Mouse (Mus musculus) intestine, embryonic 14.5 days (tissue): ENCODE measurements around the gene Cotl1. TPM values are rescaled to one million over a fixed set of nuclear protein-coding genes. Genes with fewer than 3 reads are reported as not detected.

Source experiments
- ATAC-seq: fragments of 200-750 bp; cut with Nextera tagmentation; replicated peaks from 2 replicates; pipeline ENCODE4 v1.8.0; 2017; ENCODE audit warnings: low read depth, moderate number of reproducible peaks, moderate TSS enrichment, moderate library complexity; ENCODE audit not compliant: low FRiP score, low TSS enrichment
- DNase-seq: peaks from one replicate; pipeline ENCODE4 v3.0.0-alpha.2; 2018; ENCODE audit warnings: low spot score
- H3K27ac ChIP-seq: fragments of 300-500 bp; sonication (generic); 2 replicates; pipeline ENCODE4 v1.5.1; 2014; ENCODE audit warnings: low read depth, mild to moderate bottlenecking, control low read depth
- H3K27me3 ChIP-seq: fragments of 300-500 bp; sonication (generic); replicated peaks from 2 replicates; pipeline ENCODE4 v1.6.1; 2014; ENCODE audit warnings: low read length, control low read depth; ENCODE audit not compliant: control insufficient read depth, insufficient read depth
- H3K36me3 ChIP-seq: fragments of 300-500 bp; sonication (generic); 2 replicates; pipeline ENCODE4 v1.6.1; 2014; ENCODE audit warnings: low read length, control low read depth; ENCODE audit not compliant: control insufficient read depth, insufficient read depth
- H3K4me1 ChIP-seq: fragments of 300-500 bp; sonication (generic); replicated peaks from 2 replicates; pipeline ENCODE4 v1.6.1; 2014; ENCODE audit warnings: low read length, control low read depth, mixed read lengths; ENCODE audit not compliant: control insufficient read depth, insufficient read depth
- H3K4me2 ChIP-seq: fragments of 300-500 bp; sonication (generic); 2 replicates; pipeline ENCODE4 v1.6.1; 2014; ENCODE audit warnings: low read length
- H3K4me3 ChIP-seq: fragments of 300-500 bp; sonication (generic); 2 replicates; pipeline ENCODE4 v1.5.1; 2014; ENCODE audit warnings: low read depth, low read length, control low read depth, mixed read lengths
- H3K9ac ChIP-seq: fragments of 300-500 bp; sonication (generic); 2 replicates; pipeline ENCODE4 v1.6.1; 2014; ENCODE audit warnings: mild to moderate bottlenecking, low read length
- H3K9me3 ChIP-seq: fragments of 300-500 bp; sonication (generic); 2 replicates; pipeline ENCODE4 v1.6.1; 2016; ENCODE audit warnings: low read length, control low read depth; ENCODE audit not compliant: control insufficient read depth
- WGBS: fragments of 180-500 bp; shearing (Covaris S2); extraction: QIAGEN DNeasy Blood & Tissue Kit; methylation state at CpG from one replicate; pipeline ENCODE4 v1.1.7; 2014; 5-methylcytosine and 5-hydroxymethylcytosine counted together
- polyA plus RNA-seq: library from polyadenylated mRNA; unstranded; fragments of >200 nt; fragmentation: Nextera tagmentation; extraction: Ambion mirVana; gene quantifications from 2 replicates; pipeline ENCODE4 v1.2.1, GENCODE M21; 2014

The Cotl1 gene
- polyA plus RNA-seq, 1 experiment from 2014 or later: 468 TPM

DNA sequence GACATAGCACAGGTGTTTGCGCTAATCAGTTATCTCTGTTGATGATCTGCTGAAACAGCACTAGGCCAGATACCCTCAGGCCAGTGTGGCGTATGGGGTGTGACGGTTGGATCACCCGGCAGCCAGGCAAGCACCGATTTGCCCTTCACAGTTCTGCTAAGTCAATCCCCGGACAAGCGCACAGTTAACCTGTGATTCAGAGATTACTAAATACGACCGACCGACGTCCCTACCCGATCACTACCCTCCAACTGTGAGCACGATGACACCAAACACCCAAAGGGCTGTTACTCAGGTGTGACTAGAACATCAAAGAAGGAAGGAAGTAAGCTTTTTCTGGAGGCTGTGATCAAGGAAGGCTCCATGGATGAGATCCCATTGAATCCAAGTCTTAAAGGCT is 10.9 kb downstream of the Cotl1 start:
- no peak overlapping the region for H3K4me2 ChIP-seq
- no peak overlapping the region for H3K4me3 ChIP-seq
- no peaks in the 10 kb centered on the region for H3K9me3 ChIP-seq
- H3K4me1 ChIP-seq: peaks cover 73% of the 10 kb centered on the region
- no peak overlapping the region for H3K27ac ChIP-seq
- 76% methylated on average over 13 of the region's 13 CpGs for WGBS
- no peak overlapping the region for H3K9ac ChIP-seq
- no peaks in the 10 kb centered on the region for H3K36me3 ChIP-seq
- no peaks in the 10 kb centered on the region for H3K27me3 ChIP-seq
- ATAC-seq (no peak), DNase-seq (no peak)

- Histone ChIP-seq H3K27me3 (no peaks in the 10 kb centered on the region), H3K27ac (no peak overlapping the region), H3K4me1 (peaks cover 73% of the 10 kb centered on the region), H3K4me2 (no peak overlapping the region), H3K9ac (no peak overlapping the region), H3K9me3 (no peaks in the 10 kb centered on the region), H3K4me3 (no peak overlapping the region), H3K36me3 (no peaks in the 10 kb centered on the region; the same call in 1 of the 2 replicates)
- no peak for DNase-seq
- ATAC-seq: no peak
- 67% methylated on average over 10 of the region's 10 CpGs for WGBS
Observed at GRCm38 (mm10) chr8:119829015-119829414, 11.3 kb downstream of the Cotl1 start.

GRCm38 (mm10) chr8:119827721-119828153 is 12.6 kb downstream of the Cotl1 start:
- DNase-seq (no peak), ATAC-seq (no peak)
- Histone ChIP-seq H3K27me3 (no peaks in the 10 kb centered on the region), H3K4me3 (no peak overlapping the region), H3K27ac (peak overlapping the region; percentile 51; the same call in 1 of the 2 replicates), H3K4me1 (peaks cover 64% of the 10 kb centered on the region), H3K4me2 (no peak overlapping the region), H3K36me3 (peaks cover 3% of the 10 kb centered on the region), H3K9ac (no peak overlapping the region), H3K9me3 (no peaks in the 10 kb centered on the region)
- WGBS: 36% methylated on average over 4 of the region's 4 CpGs

DNA sequence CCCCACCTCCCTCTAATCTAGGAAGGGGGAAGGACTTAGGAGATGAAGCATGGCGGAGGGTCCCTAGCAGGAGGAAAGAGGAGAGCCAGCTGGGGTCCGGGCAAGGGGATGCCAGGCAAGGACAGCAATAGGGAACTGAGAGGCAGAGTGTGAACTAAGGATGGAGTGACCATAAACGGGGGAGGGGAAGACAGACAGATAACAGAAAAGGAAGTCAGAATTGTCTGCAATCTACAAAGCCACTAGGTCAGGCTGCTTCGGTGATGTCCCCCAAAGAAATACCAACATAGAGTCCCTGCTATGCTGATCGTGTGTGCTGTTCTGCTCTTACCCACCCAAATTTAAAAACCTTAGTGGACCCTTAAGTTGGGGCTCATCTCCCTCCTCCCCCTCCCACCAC is 13.4 kb downstream of the Cotl1 start:
- ATAC-seq (no peak), DNase-seq (no peak)
- Histone ChIP-seq H3K27ac (no peak overlapping the region), H3K4me1 (peaks cover 56% of the 10 kb centered on the region), H3K9me3 (no peaks in the 10 kb centered on the region), H3K27me3 (no peaks in the 10 kb centered on the region), H3K4me2 (no peak overlapping the region), H3K9ac (no peak overlapping the region), H3K36me3 (peaks cover 11% of the 10 kb centered on the region), H3K4me3 (no peak overlapping the region)
- 62% methylated on average over 5 of the region's 5 CpGs for WGBS

DNA sequence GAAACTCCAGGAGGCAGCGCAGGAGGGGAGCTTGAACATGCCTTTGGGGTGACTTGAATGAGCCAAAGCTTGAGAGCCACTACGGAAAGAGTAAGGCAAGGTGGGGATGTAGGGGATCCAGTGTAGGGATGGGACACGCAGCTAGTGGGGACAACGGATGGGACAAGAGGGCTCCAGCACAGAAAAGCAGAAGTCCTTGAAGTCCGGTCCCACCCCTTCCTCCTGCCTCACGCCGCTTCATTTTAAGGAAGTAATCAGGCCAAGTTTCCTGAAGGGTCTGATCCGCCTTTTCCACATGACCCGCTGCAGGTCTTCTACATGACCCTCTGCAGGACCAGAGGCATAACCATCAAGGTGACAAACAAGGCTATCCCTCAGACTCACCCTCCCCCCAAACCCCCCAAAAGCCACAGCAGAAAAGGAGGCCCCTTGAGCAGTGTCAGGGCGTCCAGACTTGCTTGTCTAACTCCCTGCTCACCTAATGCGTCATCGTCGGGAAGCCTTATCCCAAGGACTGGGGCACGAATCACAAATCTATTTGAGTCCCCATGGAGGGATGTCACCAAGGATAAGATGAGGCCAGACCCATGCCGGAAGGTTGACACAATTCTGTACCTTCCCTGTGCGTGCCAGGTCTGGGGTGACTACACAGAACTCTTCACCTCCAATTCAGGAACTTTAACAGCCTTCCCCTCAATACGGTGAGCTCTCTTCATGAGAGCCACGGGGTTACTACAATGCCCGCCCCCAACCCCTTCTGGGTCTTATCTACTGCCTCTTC is 14.2 kb downstream of the Cotl1 start:
- Histone ChIP-seq H3K27ac (no peak overlapping the region), H3K4me1 (peaks cover 48% of the 10 kb centered on the region)
- no peak for DNase-seq

DNA sequence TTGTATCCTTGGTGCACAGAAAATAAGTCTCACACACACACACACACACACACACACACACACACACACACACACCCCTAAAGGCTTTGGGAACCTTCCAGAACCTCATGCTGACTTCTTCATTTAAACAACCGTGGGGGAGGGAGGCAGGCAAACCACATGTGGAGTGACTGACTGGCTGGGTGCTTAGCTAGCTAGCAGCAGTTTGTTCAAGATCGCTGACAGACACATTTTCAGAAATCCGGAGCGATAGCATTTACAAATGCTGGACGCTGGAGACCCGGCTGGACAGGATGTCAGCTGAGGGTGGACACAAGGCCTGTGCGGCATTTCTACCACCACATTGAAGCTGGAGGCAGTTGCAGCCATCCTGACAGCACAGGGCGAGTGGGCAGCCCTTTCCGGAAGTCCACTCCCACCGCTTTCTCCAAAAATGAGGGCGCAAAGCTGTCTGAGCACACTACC is 15.5 kb downstream of the Cotl1 start:
- H3K4me3 ChIP-seq: no peak overlapping the region
- no peaks in the 10 kb centered on the region for H3K9me3 ChIP-seq
- WGBS: 69% methylated on average over 11 of the region's 11 CpGs
- ATAC-seq: no peak
- H3K36me3 ChIP-seq: peaks cover 21% of the 10 kb centered on the region
- H3K27ac ChIP-seq: 0 out of 2 replicates have a peak overlapping the region, but pooled peaks have one; percentile 23
- H3K4me1 ChIP-seq: peaks cover 35% of the 10 kb centered on the region
- H3K9ac ChIP-seq: no peak overlapping the region
- no peak for DNase-seq
- no peak overlapping the region for H3K4me2 ChIP-seq
- no peaks in the 10 kb centered on the region for H3K27me3 ChIP-seq

More for the DNA sequence above, 14.2 kb downstream of the Cotl1 start:
- WGBS: 78% methylated on average over 19 of the region's 19 CpGs
- no peak overlapping the region for H3K4me2 ChIP-seq
- H3K4me3 ChIP-seq: no peak overlapping the region
- H3K9me3 ChIP-seq: no peaks in the 10 kb centered on the region
- no peak overlapping the region for H3K9ac ChIP-seq
- no peak for ATAC-seq
- peaks cover 12% of the 10 kb centered on the region for H3K36me3 ChIP-seq
- no peaks in the 10 kb centered on the region for H3K27me3 ChIP-seq

DNA sequence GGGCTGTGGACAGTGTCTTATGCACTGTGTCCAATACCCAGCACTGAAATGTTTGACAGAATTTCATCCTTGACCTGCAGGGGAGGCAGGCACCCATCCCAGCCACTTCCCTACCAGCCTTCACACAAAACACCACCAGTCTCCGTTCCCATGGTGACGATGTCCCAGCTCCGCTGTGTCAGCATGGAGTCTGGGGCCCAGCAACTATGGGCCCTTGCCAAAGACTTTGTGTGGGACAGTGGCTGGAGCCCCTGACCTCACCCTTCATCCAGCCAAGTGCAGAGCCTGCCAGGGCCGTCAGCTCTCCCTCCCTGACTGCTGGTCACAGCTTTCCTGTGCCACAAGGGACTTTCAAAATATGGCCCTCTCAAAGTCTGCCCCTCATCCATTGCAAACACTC is 16.2 kb downstream of the Cotl1 start:
- no peak overlapping the region for H3K4me2 ChIP-seq
- ATAC-seq (no peak), DNase-seq (no peak)
- no peak overlapping the region for H3K27ac ChIP-seq
- H3K27me3 ChIP-seq: no peaks in the 10 kb centered on the region
- peaks cover 27% of the 10 kb centered on the region for H3K4me1 ChIP-seq
- WGBS: 80% methylated on average over 4 of the region's 4 CpGs
- no peak overlapping the region for H3K4me3 ChIP-seq
- no peaks in the 10 kb centered on the region for H3K9me3 ChIP-seq
- H3K36me3 ChIP-seq: peaks cover 23% of the 10 kb centered on the region
- H3K9ac ChIP-seq: no peak overlapping the region

DNA sequence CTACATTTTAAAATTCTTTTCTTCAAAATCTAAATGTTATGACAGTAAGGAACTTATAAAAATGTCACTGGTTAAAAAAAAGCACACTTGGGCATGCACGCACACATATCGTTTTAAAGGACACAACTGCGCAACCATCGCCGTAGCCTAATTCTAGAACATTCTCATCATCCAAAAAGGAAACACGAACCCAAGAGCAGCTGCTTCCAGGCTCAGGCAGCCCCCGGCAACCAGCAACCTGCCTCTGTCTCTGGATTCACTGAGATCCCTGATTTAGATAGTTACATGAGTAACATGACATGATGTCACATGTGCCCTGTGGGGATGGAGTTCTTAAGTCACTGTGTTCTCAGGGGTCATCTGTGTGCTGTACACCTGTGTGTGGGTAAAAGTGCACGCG is 17.1 kb downstream of the Cotl1 start:
- Histone ChIP-seq H3K4me2 (no peak overlapping the region), H3K4me3 (no peak overlapping the region), H3K27ac (no peak overlapping the region), H3K9ac (no peak overlapping the region), H3K36me3 (peaks cover 28% of the 10 kb centered on the region), H3K4me1 (peaks cover 20% of the 10 kb centered on the region), H3K27me3 (no peaks in the 10 kb centered on the region), H3K9me3 (no peaks in the 10 kb centered on the region)
- 94% methylated on average over 9 of the region's 9 CpGs for WGBS
- ATAC-seq: no peak
- no peak for DNase-seq

- Histone ChIP-seq H3K27me3 (no peaks in the 10 kb centered on the region), H3K27ac (no peak overlapping the region), H3K9ac (no peak overlapping the region), H3K4me2 (no peak overlapping the region), H3K9me3 (no peaks in the 10 kb centered on the region), H3K4me3 (no peak overlapping the region), H3K36me3 (peaks cover 28% of the 10 kb centered on the region), H3K4me1 (peaks cover 5% of the 10 kb centered on the region; the same call in 1 of the 2 replicates)
- ATAC-seq (no peak), DNase-seq (no peak)
- WGBS: 95% methylated on average over 6 of the region's 6 CpGs
Observed at GRCm38 (mm10) chr8:119821691-119822090, 18.7 kb downstream of the Cotl1 start.
